Mouse (Mus musculus) kidney, postnatal 0 days (tissue): ENCODE measurements around the gene Kdm1a. TPM values are rescaled to one million over a fixed set of nuclear protein-coding genes. Genes with fewer than 3 reads are reported as not detected.
A peak's percentile ranks its signal among the peaks of the same experiment; 100 is the strongest.

Experiments
- ATAC-seq: fragments of 200-750 bp; cut with Nextera tagmentation; replicated peaks from 2 replicates; pipeline ENCODE4 v1.8.0; 2017; ENCODE audit warnings: low read depth, moderate number of reproducible peaks, moderate TSS enrichment, moderate library complexity; ENCODE audit not compliant: low FRiP score
- DNase-seq: peaks from one replicate; pipeline ENCODE4 v3.0.0-alpha.2; 2016; ENCODE audit warnings: low spot score
- H3K27ac ChIP-seq: fragments of 300-500 bp; sonication (generic); 2 replicates; pipeline ENCODE4 v1.5.1; 2014; ENCODE audit warnings: mild to moderate bottlenecking
- H3K27me3 ChIP-seq: fragments of 300-500 bp; sonication (generic); 2 replicates; pipeline ENCODE4 v1.6.1; 2014; ENCODE audit warnings: low read length, mixed read lengths; ENCODE audit not compliant: insufficient read depth
- H3K36me3 ChIP-seq: fragments of 300-500 bp; sonication (generic); 2 replicates; pipeline ENCODE4 v1.6.1; 2014; ENCODE audit warnings: low read length, mixed read lengths; ENCODE audit not compliant: insufficient read depth
- H3K4me1 ChIP-seq: fragments of 300-500 bp; sonication (generic); replicated peaks from 2 replicates; pipeline ENCODE4 v1.6.1; 2014; ENCODE audit warnings: antibody characterized with exemption, low read length, mixed read lengths; ENCODE audit not compliant: insufficient read depth
- H3K4me2 ChIP-seq: fragments of 300-500 bp; sonication (generic); 2 replicates; pipeline ENCODE4 v1.6.1; 2014; ENCODE audit warnings: mild to moderate bottlenecking, low read length, moderate library complexity, mixed read lengths
- H3K4me3 ChIP-seq: fragments of 300-500 bp; sonication (generic); replicated peaks from 2 replicates; pipeline ENCODE4 v1.5.1; 2014; ENCODE audit warnings: low read depth, low read length
- H3K9ac ChIP-seq: fragments of 300-500 bp; sonication (generic); 2 replicates; pipeline ENCODE4 v1.6.1; 2014; ENCODE audit warnings: low read depth, low read length
- H3K9me3 ChIP-seq: fragments of 300-500 bp; sonication (generic); replicated peaks from 2 replicates; pipeline ENCODE4 v1.6.1; 2016; ENCODE audit warnings: low read length, inconsistent platforms, mixed read lengths
- CTCF ChIP-seq: IDR thresholded peaks from 2 replicates; pipeline ENCODE4 v1.5.1; 2016; ENCODE audit warnings: antibody characterized with exemption, low read depth, mild to moderate bottlenecking, moderate library complexity
- WGBS: fragments of 180-500 bp; shearing (Covaris S2); extraction: QIAGEN DNeasy Blood & Tissue Kit; methylation state at CpG from one replicate; pipeline ENCODE4 v1.1.7; 2014; 5-methylcytosine and 5-hydroxymethylcytosine counted together
- polyA plus RNA-seq: library from polyadenylated mRNA; unstranded; fragments of >200 nt; fragmentation: Nextera tagmentation; extraction: Ambion mirVana; gene quantifications from 2 replicates; pipeline ENCODE4 v1.2.1, GENCODE M21; 2015

The Kdm1a gene
- polyA plus RNA-seq, 1 experiment from 2014 or later, result 28.8 TPM

DNA sequence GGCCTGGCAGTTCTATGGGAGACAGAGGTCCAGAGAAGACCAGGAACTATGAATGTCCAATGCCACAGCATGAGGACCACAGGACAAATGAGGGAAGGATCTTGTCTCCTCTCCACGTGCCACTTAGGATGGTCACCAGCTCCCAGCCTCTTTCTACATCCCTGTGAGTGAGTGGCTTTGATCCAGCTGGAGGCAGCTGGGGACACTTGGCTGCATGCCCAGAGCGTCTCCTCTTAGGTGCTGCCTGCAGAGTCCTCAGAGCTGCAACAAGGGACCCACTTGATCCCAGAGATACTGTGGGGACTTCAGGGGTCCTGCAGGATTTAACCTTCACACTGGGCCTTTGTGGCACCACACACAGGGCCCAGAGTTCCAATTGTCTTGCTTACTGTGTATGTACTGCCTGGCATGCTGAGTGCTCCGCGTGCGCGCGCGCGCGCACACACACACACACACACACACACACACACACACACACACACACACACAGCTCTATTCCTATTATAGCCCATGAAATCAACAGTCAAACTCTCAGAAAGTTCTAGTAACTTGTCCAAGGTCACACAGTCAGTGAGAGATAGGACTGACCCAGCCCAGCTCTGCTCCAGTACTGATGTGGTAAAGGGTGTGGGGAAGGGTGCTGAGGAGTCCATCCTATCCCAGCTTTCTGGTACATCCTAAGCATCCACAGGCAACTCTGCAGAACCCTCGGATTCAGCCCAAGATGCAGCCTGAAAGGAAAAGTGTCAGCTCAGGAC, 28.9 kb upstream of the Kdm1a start:
- H3K27me3 ChIP-seq, result 0 out of 2 replicates have a peak, but pooled peaks cover under 1% of the 10 kb centered on the region
- DNase-seq (no peak), ATAC-seq (no peak)
- 83% methylated on average over 11 of the region's 11 CpGs for WGBS
- H3K27ac ChIP-seq, result no peak overlapping the region
- H3K36me3 ChIP-seq, result no peaks in the 10 kb centered on the region
- no peaks in the 10 kb centered on the region for H3K9me3 ChIP-seq
- H3K9ac ChIP-seq, result no peak overlapping the region
- no peak overlapping the region for H3K4me3 ChIP-seq
- TF ChIP-seq CTCF, result no peak
- H3K4me1 ChIP-seq, result no peaks in the 10 kb centered on the region
- H3K4me2 ChIP-seq, result no peak overlapping the region

DNA sequence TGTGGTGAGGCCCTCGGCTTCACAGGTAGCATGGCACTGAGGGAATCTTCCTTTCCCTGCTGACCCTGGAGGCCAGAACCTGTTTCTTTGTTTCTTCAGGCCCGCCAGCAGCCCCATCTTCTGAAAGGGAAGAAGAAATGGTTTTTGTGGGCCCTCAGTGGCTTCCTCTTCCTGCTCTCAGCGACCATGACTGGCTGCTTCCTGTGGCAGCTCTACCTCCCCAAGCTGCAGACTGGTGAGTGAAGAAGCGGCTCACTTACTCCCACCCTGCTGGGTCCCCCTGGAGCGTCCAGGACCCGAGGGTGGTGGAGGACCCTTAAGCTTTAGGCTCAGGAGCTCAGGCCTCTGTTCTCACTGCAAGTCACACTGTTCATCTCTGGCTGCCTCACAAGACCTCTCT, 24.1 kb upstream of the Kdm1a start:
- Histone ChIP-seq H3K4me3 (no peak overlapping the region), H3K9me3 (no peaks in the 10 kb centered on the region), H3K27me3 (no peaks in the 10 kb centered on the region), H3K4me1 (no peaks in the 10 kb centered on the region), H3K36me3 (no peaks in the 10 kb centered on the region), H3K27ac (no peak overlapping the region), H3K9ac (no peak overlapping the region), H3K4me2 (no peak overlapping the region)
- no peak for TF ChIP-seq CTCF
- WGBS, result 61% methylated on average over 6 of the region's 6 CpGs
- DNase-seq (no peak), ATAC-seq (no peak)

DNA sequence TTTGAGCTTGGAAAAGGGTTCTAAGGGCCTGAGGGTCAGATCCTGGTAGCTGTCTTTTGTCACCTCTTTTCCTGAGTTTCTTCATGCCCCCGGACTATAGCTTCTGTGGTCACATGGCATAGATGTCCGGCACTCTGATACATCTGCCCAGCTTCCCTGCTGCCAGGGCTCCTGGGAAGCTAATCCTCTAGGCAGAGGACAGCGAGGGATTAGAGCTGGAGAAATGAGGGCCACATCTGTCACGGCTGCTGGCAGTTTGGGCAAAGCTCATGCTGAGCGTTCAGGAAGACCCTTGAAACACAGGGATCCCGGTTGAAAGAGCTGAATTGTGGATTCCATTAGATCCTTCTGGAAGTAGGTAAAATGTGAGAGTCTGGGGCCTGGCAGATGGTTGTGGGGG, 19.9 kb upstream of the Kdm1a start, which contains the start of gene Lactbl1:
Gene Lactbl1, plus strand, starts transcription at position 234 of the 400 bp plus-strand sequence.
- H3K36me3 ChIP-seq, result no peaks in the 10 kb centered on the region
- no peak for ATAC-seq
- H3K4me3 ChIP-seq, result no peak within 1 kb of the TSS
- 49% methylated on average over 6 of the region's 6 CpGs for whole genome bisulfite sequencing
- H3K9ac ChIP-seq, result no peak within 1 kb of the TSS
- no peak within 1 kb of the TSS for H3K4me2 ChIP-seq
- no peaks in the 10 kb centered on the region for H3K9me3 ChIP-seq
- no peaks in the 10 kb centered on the region for H3K4me1 ChIP-seq
- no peaks in the 10 kb centered on the region for H3K27me3 ChIP-seq
- no peak for TF ChIP-seq CTCF
- no peak for DNase-seq
- no peak within 1 kb of the TSS for H3K27ac ChIP-seq

DNA sequence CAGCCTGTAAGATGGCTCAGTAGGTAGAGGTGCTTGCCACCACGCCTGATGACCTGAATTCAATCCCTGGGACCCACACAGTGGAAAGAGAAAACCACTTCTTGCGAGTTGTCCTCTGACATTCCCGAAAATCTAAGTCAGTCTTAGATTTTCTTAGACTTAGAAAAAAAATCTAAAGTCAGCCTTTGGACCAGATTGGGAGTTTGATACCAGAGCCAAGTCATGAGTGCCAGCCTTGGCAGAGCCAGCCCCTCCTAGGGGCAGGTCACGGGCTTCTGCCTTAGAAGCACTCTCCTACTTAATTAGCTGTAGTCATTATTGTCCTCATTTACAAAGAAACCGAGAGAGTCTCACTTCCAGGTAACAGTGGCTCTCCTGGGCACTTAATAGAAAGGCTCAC, 19.4 kb upstream of the Kdm1a start:
- Histone ChIP-seq H3K27me3 (no peaks in the 10 kb centered on the region), H3K4me3 (no peak overlapping the region), H3K36me3 (no peaks in the 10 kb centered on the region), H3K9ac (no peak overlapping the region), H3K4me1 (no peaks in the 10 kb centered on the region), H3K27ac (no peak overlapping the region), H3K4me2 (no peak overlapping the region), H3K9me3 (no peaks in the 10 kb centered on the region)
- 43% methylated on average over 5 of the region's 5 CpGs for WGBS
- DNase-seq (no peak), ATAC-seq (no peak)
- TF ChIP-seq CTCF, result no peak

DNA sequence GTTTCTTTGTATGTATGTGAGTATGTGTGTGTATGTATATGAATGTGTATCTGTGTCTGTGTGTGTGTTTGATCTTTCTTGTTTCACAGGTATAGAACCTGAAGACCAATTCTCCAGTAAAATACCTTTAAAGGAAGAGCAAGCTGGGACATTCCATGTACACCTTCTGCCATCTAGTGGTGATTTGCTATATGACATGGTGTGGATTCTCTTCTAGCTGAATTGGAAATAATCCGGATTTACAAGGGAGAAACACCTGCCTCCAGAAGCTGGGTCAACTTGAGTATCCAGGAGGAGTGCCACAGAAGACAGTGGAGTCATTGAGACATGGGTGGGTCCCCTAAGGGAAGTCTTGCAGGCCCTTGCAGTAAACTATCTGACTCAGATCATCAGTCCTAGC, 18.8 kb upstream of the Kdm1a start:
- Histone ChIP-seq H3K27ac (no peak overlapping the region), H3K27me3 (no peaks in the 10 kb centered on the region), H3K4me1 (no peaks in the 10 kb centered on the region), H3K36me3 (no peaks in the 10 kb centered on the region), H3K4me2 (no peak overlapping the region), H3K4me3 (no peak overlapping the region), H3K9ac (no peak overlapping the region), H3K9me3 (no peaks in the 10 kb centered on the region)
- TF ChIP-seq CTCF, result peak; percentile 98
- WGBS, result 4% methylated on average over 1 of the region's 1 CpGs
- peak; percentile 81 for DNase-seq
- ATAC-seq, result no peak

DNA sequence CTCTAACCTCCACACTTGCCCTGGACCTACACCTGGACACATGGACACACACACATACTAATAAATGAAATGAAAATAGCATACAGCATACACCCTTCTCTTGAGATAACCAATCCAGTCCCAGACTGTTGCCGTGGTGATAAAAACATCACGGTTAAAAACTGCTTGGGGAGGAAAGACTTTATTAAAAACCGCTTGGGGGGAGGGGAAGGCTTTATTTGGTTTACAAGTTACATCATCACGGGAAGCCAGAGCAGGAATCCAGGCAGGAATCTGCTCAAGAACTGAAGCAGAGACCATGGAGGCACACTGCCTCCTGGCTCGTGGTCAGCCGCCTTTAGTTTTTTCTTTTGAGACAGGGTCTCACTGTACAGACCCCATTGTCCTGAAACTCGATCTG, 11.1 kb upstream of the Kdm1a start:
- no peaks in the 10 kb centered on the region for H3K4me1 ChIP-seq
- H3K4me3 ChIP-seq, result no peak overlapping the region
- no peaks in the 10 kb centered on the region for H3K36me3 ChIP-seq
- no peak for DNase-seq
- ATAC-seq, result no peak
- H3K4me2 ChIP-seq, result no peak overlapping the region
- WGBS, result 62% methylated on average over 7 of the region's 7 CpGs
- TF ChIP-seq CTCF, result no peak
- no peak overlapping the region for H3K27ac ChIP-seq
- no peaks in the 10 kb centered on the region for H3K9me3 ChIP-seq
- H3K9ac ChIP-seq, result no peak overlapping the region
- H3K27me3 ChIP-seq, result no peaks in the 10 kb centered on the region
